10 mouse cellular contexts compared by ENCODE assay signal in genomic region chr9:91382111-91382379, GRCm38 (mm10). TPM values are rescaled to one million over a fixed set of nuclear protein-coding genes. Genes with fewer than 3 reads are reported as not detected.
DNase-seq lines count a peak whose midpoint lies in the region; ATAC-seq and TF ChIP-seq lines count a peak whose summit lies in the region.
"Had no signal": no experiment of that assay in that cellular context is flagged by ENCODE, and none has a peak within 500 bp of the region (broad histone marks: within the 10 kb centered on the region; RNA-seq: fewer than 3 reads in every experiment).

No protein-coding gene starts in this region.

- peak overlapping the region; percentile 55 for H3K4me3 ChIP-seq in heart, embryonic 12.5 days
- H3K4me3 ChIP-seq in ES-Bruce4 (ENCODE audit: low read depth, low read length), result 0 out of 2 replicates have a peak overlapping the region, but pooled peaks have one; percentile 11
- H3K4me3 ChIP-seq in forebrain, embryonic 16.5 days (replicated peaks; ENCODE audit: low read length), result peak overlapping the region; percentile 32
- peak overlapping the region; percentile 58 for H3K4me3 ChIP-seq in midbrain, embryonic 11.5 days (ENCODE audit: low read depth, low read length)
- H3K4me3 ChIP-seq in left cerebral cortex, adult 2 months, result no peak overlapping the region

- no peak overlapping the region for H3K27ac ChIP-seq in heart, embryonic 12.5 days (ENCODE audit: poor library complexity, severe bottlenecking)
- H3K27ac ChIP-seq in ES-Bruce4 (ENCODE audit: insufficient read depth, low read length), result no peak overlapping the region
- H3K27ac ChIP-seq in forebrain, embryonic 16.5 days (ENCODE audit: low read length), result peak overlapping the region; percentile 79
- H3K27ac ChIP-seq in midbrain, embryonic 11.5 days (ENCODE audit: low read depth, low read length), result peak overlapping the region; percentile 92
- no peak overlapping the region for H3K27ac ChIP-seq in left cerebral cortex, adult 2 months

- peak overlapping the region; percentile 83 for H3K4me2 ChIP-seq in heart, embryonic 12.5 days
- H3K4me2 ChIP-seq in forebrain, embryonic 16.5 days (ENCODE audit: low read length), result peak overlapping the region; percentile 49
- H3K4me2 ChIP-seq in midbrain, embryonic 11.5 days, result peak overlapping the region; percentile 84

- peaks cover 20% of the 10 kb centered on the region for H3K4me1 ChIP-seq in heart, embryonic 12.5 days (replicated peaks)
- H3K4me1 ChIP-seq in ES-Bruce4 (ENCODE audit: control insufficient read depth, insufficient read depth, low read length), result peaks cover 1% of the 10 kb centered on the region
- H3K4me1 ChIP-seq in forebrain, embryonic 16.5 days (replicated peaks; ENCODE audit: control insufficient read depth, insufficient read depth, low read length), result peaks cover 19% of the 10 kb centered on the region
- H3K4me1 ChIP-seq in midbrain, embryonic 11.5 days (ENCODE audit: control insufficient read depth, insufficient read depth, low read length), result peaks cover 15% of the 10 kb centered on the region

- H3K27me3 ChIP-seq in heart, embryonic 12.5 days (replicated peaks), result peaks cover 96% of the 10 kb centered on the region
- H3K27me3 ChIP-seq in ES-Bruce4 (ENCODE audit: control insufficient read depth, insufficient read depth, low read length, poor library complexity, severe bottlenecking), result peaks cover 39% of the 10 kb centered on the region
- peaks cover 52% of the 10 kb centered on the region for H3K27me3 ChIP-seq in forebrain, embryonic 16.5 days (replicated peaks; ENCODE audit: control insufficient read depth, insufficient read depth, low read length)
- peaks cover 83% of the 10 kb centered on the region for H3K27me3 ChIP-seq in midbrain, embryonic 11.5 days (ENCODE audit: control insufficient read depth, insufficient read depth, low read length)

- no peaks in the 10 kb centered on the region for H3K9me3 ChIP-seq in heart, embryonic 12.5 days (replicated peaks)
- H3K9me3 ChIP-seq in ES-Bruce4 (replicated peaks; ENCODE audit: control insufficient read depth, insufficient read depth, low read length, poor library complexity, severe bottlenecking), result peaks cover 4% of the 10 kb centered on the region; the same call in 1 of the 2 replicates
- H3K9me3 ChIP-seq in forebrain, embryonic 16.5 days (ENCODE audit: control insufficient read depth, low read length), result no peaks in the 10 kb centered on the region
- no peaks in the 10 kb centered on the region for H3K9me3 ChIP-seq in midbrain, embryonic 11.5 days (ENCODE audit: control insufficient read depth, low read length)

- no peaks in the 10 kb centered on the region for H3K36me3 ChIP-seq in heart, embryonic 12.5 days
- no peaks in the 10 kb centered on the region for H3K36me3 ChIP-seq in ES-Bruce4 (ENCODE audit: control insufficient read depth, insufficient read depth, low read length, poor library complexity, severe bottlenecking)
- no peaks in the 10 kb centered on the region for H3K36me3 ChIP-seq in forebrain, embryonic 16.5 days (ENCODE audit: control insufficient read depth, insufficient read depth)
- no peaks in the 10 kb centered on the region for H3K36me3 ChIP-seq in midbrain, embryonic 11.5 days (ENCODE audit: control insufficient read depth, insufficient read depth, low read length)

- H3K9ac ChIP-seq in heart, embryonic 12.5 days, result no peak overlapping the region
- H3K9ac ChIP-seq in ES-Bruce4 (ENCODE audit: low read depth, poor library complexity, severe bottlenecking), result 0 out of 2 replicates have a peak overlapping the region, but pooled peaks have one; percentile 82
- peak overlapping the region; percentile 53 for H3K9ac ChIP-seq in forebrain, embryonic 16.5 days (replicated peaks; ENCODE audit: low read depth, low read length)
- H3K9ac ChIP-seq in midbrain, embryonic 11.5 days (ENCODE audit: low read length), result peak overlapping the region; percentile 94

- no peak for TF ChIP-seq POLR2A in ES-Bruce4 (IDR thresholded peaks at IDR 0.05; ENCODE audit: insufficient read depth, low read length)

- no peak for ATAC-seq in heart, embryonic 12.5 days (ENCODE audit: insufficient number of reproducible peaks, low FRiP score)
- no peak for ATAC-seq in forebrain, embryonic 16.5 days
- no peak for ATAC-seq in midbrain, embryonic 11.5 days (ENCODE audit: low FRiP score)

- intact Hi-C loops in heart, postnatal 36 days (cut with DNase I), result no loop called here
- intact Hi-C loops in left cerebral cortex, adult 2 months (cut with DNase I), result loop anchor here (10.0 kb wide), 1 partner anchor 1497 kb away; no protein-coding TSS in a partner anchor

- no peak for DNase-seq in heart, postnatal 36 days
- DNase-seq in midbrain, embryonic 11.5 days (ENCODE audit: low spot score, missing footprints), result peak; percentile 93
- DNase-seq in spleen, postnatal 14 days (ENCODE audit: low spot score in 2 of 2), result no peak
- DNase-seq in thymus, adult 18-20 months, result no peak
- DNase-seq in left cerebral cortex, adult 2 months (ENCODE audit: extremely low spot score in 1 of 2, low spot score in 2 of 2), result no peak
- DNase-seq: B cell, adult 2 months; kidney, adult 18-20 months had no signal

- TF ChIP-seq CTCF in ES-Bruce4 (IDR thresholded peaks at IDR 0.05; ENCODE audit: low read depth, low read length), result no peak
- TF ChIP-seq CTCF in left cerebral cortex, adult 2 months (IDR thresholded peaks at IDR 0.05), result no peak

- TF ChIP-seq EP300 in ES-Bruce4 (IDR thresholded peaks at IDR 0.05; ENCODE audit: insufficient read depth, low read depth, low read length), result no peak

- 3% methylated on average over 2 of the region's 2 CpGs for WGBS in heart, embryonic 12.5 days
- WGBS in forebrain, embryonic 16.5 days, result 11% methylated on average over 2 of the region's 2 CpGs
- 0% methylated on average over 2 of the region's 2 CpGs for WGBS in midbrain, embryonic 11.5 days

RNA-seq across cellular contexts. Expression of gene Zic1, which starts 16.4 kb away (rescaled TPM):
- 0.08 TPM in 1 of 2 replicates, not detected in the other for polyA plus RNA-seq in heart, embryonic 12.5 days (2016; fragmentation: Nextera tagmentation; extraction: Ambion mirVana)
- total RNA-seq in heart, postnatal 36 days (2021), result under 1 TPM in 1 of 2 experiments, not detected in 1; 0.61 TPM
- 0.13 TPM in 1 of 2 replicates, not detected in the other for polyA plus RNA-seq in ES-Bruce4 (2011; ENCODE audit: insufficient read depth, insufficient read length, low read depth, missing spikeins)
- polyA plus RNA-seq in forebrain, embryonic 16.5 days (2015; fragmentation: Nextera tagmentation; extraction: Ambion mirVana), result 4.5 and 8.0 TPM in 2 replicates
- 13.7 and 14.8 TPM in 2 replicates for polyA plus RNA-seq in midbrain, embryonic 11.5 days (2014; fragmentation: Nextera tagmentation; extraction: Ambion mirVana)
- total RNA-seq in left cerebral cortex, adult 2 months (2021), result 10 to 100 TPM; 15.8 to 16.0 TPM

RNA-seq across cellular contexts. Expression of gene Zic4, which starts 19.8 kb away (rescaled TPM):
- polyA plus RNA-seq in heart, embryonic 12.5 days (2016; fragmentation: Nextera tagmentation; extraction: Ambion mirVana), result 0.27 TPM in 1 of 2 replicates, not detected in the other
- total RNA-seq in heart, postnatal 36 days (2021), result not detected
- polyA plus RNA-seq in ES-Bruce4 (2011; ENCODE audit: insufficient read depth, insufficient read length, low read depth, missing spikeins), result not detected in 2 replicates
- 28.3 and 47.6 TPM in 2 replicates for polyA plus RNA-seq in forebrain, embryonic 16.5 days (2015; fragmentation: Nextera tagmentation; extraction: Ambion mirVana)
- 41.7 and 42.5 TPM in 2 replicates for polyA plus RNA-seq in midbrain, embryonic 11.5 days (2014; fragmentation: Nextera tagmentation; extraction: Ambion mirVana)
- 1 to 10 TPM; 4.0 to 4.6 TPM for total RNA-seq in left cerebral cortex, adult 2 months (2021)

Comparison
In these comparisons a context has a peak if more than half of its experiments do, and no peak if none do; other contexts are left out.
1. H3K27ac ChIP-seq: peak in forebrain, embryonic 16.5 days (single experiment) and midbrain, embryonic 11.5 days (single experiment); none in heart, embryonic 12.5 days (single experiment), ES-Bruce4 (single experiment) and left cerebral cortex, adult 2 months (single experiment).
2. RNA of gene Zic4, which starts 19.8 kb away (polyA plus RNA-seq): 28.3 to 47.6 TPM in forebrain, embryonic 16.5 days and 41.7 to 42.5 TPM in midbrain, embryonic 11.5 days; 0.27 TPM in heart, embryonic 12.5 days and not detected in ES-Bruce4; every median in the first group is over 10 times any median in the second.
3. Peak in every context shown above with its lines, with median percentiles within 50 percentile points of each other: H3K4me2 ChIP-seq.